Mouse (Mus musculus) adrenal gland, postnatal 4 days (tissue): ENCODE data around the gene Cntnap2. TPM values are rescaled to one million over a fixed set of nuclear protein-coding genes. Genes with fewer than 3 reads are reported as not detected.

Experiments used
- DNase-seq, 2 experiments: peaks; one replicate each; pipeline ENCODE4 v3.0.0; 2021 to 2022; ENCODE audit warnings: low spot score in 2 of 2, mixed read lengths in 2 of 2
- total RNA-seq, 2 experiments: library from RNA; stranded (reverse); gene quantifications; 2 replicates each; pipeline ENCODE4 v1.2.3; 2021

Cntnap2 gene
- total RNA-seq, 2 experiments from 2014 or later = 4.9 to 5.3 TPM

- peak; percentile 37 to 47 for DNase-seq
Observed at GRCm38 (mm10) chr6:46961022-46961686, 1902.0 kb downstream of the Cntnap2 start.

GRCm38 (mm10) chr6:46963261-46963660 lies 1904.1 kb downstream of the Cntnap2 start:
- no peak for DNase-seq

GRCm38 (mm10) chr6:46963693-46964092 lies 1904.5 kb downstream of the Cntnap2 start:
- no peak for DNase-seq

GRCm38 (mm10) chr6:46972640-46973039 lies 1913.5 kb downstream of the Cntnap2 start:
- DNase-seq = no peak

GRCm38 (mm10) chr6:46996010-46996602 lies 1936.9 kb downstream of the Cntnap2 start:
- DNase-seq = no peak

- DNase-seq = no peak
Observed at GRCm38 (mm10) chr6:47004430-47004829, 1945.3 kb downstream of the Cntnap2 start.

- no peak for DNase-seq
Observed at GRCm38 (mm10) chr6:47012933-47013332, 1953.8 kb downstream of the Cntnap2 start.

- peak; percentile 9 to 29 for DNase-seq
Observed at GRCm38 (mm10) chr6:47013535-47013934, 1954.4 kb downstream of the Cntnap2 start.

- DNase-seq = no peak
Observed at GRCm38 (mm10) chr6:47014886-47015586, 1955.9 kb downstream of the Cntnap2 start.

GRCm38 (mm10) chr6:47026064-47026686 lies 1967.0 kb downstream of the Cntnap2 start:
- no peak for DNase-seq

- DNase-seq = no peak
Observed at GRCm38 (mm10) chr6:47031362-47031761, 1972.2 kb downstream of the Cntnap2 start.

- no peak for DNase-seq
Observed at GRCm38 (mm10) chr6:47042602-47043001, 1983.4 kb downstream of the Cntnap2 start.

GRCm38 (mm10) chr6:47043586-47043985 lies 1984.4 kb downstream of the Cntnap2 start:
- no peak for DNase-seq

GRCm38 (mm10) chr6:47044385-47045200 lies 1985.4 kb downstream of the Cntnap2 start:
- DNase-seq = no peak

GRCm38 (mm10) chr6:47049051-47049450 lies 1989.9 kb downstream of the Cntnap2 start:
- DNase-seq = no peak

- DNase-seq = no peak
Observed at GRCm38 (mm10) chr6:47050319-47051222, 1991.4 kb downstream of the Cntnap2 start.

GRCm38 (mm10) chr6:47061341-47061740 lies 2002.2 kb downstream of the Cntnap2 start:
- no peak for DNase-seq

- no peak for DNase-seq
Observed at GRCm38 (mm10) chr6:47089998-47090397, 2030.8 kb downstream of the Cntnap2 start.

- DNase-seq = no peak
Observed at GRCm38 (mm10) chr6:47104951-47105350, 2045.8 kb downstream of the Cntnap2 start.
